Mouse (Mus musculus) liver, embryonic 11.5 days (tissue): Measurements from ENCODE around the gene Zfp871. TPM values are rescaled to one million over a fixed set of nuclear protein-coding genes. Genes with fewer than 3 reads are reported as not detected.
A peak's percentile ranks its signal among the peaks of the same experiment; 100 is the strongest.

Experiments used
- ATAC-seq: fragments of 200-750 bp; cut with Nextera tagmentation; replicated peaks from 2 replicates; pipeline ENCODE4 v1.8.0; 2017; ENCODE audit warnings: moderate number of reproducible peaks, mild to moderate bottlenecking, moderate TSS enrichment, moderate library complexity; ENCODE audit not compliant: low FRiP score
- DNase-seq: peaks from one replicate; pipeline ENCODE4 v3.0.0-alpha.2; 2017; ENCODE audit warnings: low spot score
- H3K27ac ChIP-seq: fragments of 300-500 bp; sonication (generic); 2 replicates; pipeline ENCODE4 v1.5.1; 2014; ENCODE audit warnings: mild to moderate bottlenecking, low read depth, low read length, control low read depth
- H3K27me3 ChIP-seq: fragments of 300-500 bp; sonication (generic); replicated peaks from 2 replicates; pipeline ENCODE4 v1.6.1; 2014; ENCODE audit warnings: low read length, mixed read lengths; ENCODE audit not compliant: control insufficient read depth, insufficient read depth
- H3K36me3 ChIP-seq: fragments of 300-500 bp; sonication (generic); 2 replicates; pipeline ENCODE4 v1.6.1; 2014; ENCODE audit warnings: mild to moderate bottlenecking, low read length, moderate library complexity, mixed read lengths; ENCODE audit not compliant: control insufficient read depth, insufficient read depth
- H3K4me1 ChIP-seq: fragments of 300-500 bp; sonication (generic); replicated peaks from 2 replicates; pipeline ENCODE4 v1.6.1; 2014; ENCODE audit warnings: low read length, mixed read lengths; ENCODE audit not compliant: control insufficient read depth, insufficient read depth
- H3K4me2 ChIP-seq: fragments of 300-500 bp; sonication (generic); 2 replicates; pipeline ENCODE4 v1.6.1; 2014; ENCODE audit warnings: mild to moderate bottlenecking, control low read depth, moderate library complexity
- H3K4me3 ChIP-seq: fragments of 300-500 bp; sonication (generic); 2 replicates; pipeline ENCODE4 v1.5.1; 2014; ENCODE audit warnings: low read depth, low read length, control low read depth
- H3K9ac ChIP-seq: fragments of 300-500 bp; sonication (generic); 2 replicates; pipeline ENCODE4 v1.6.1; 2014; ENCODE audit warnings: low read depth, low read length, control low read depth
- H3K9me3 ChIP-seq: fragments of 300-500 bp; sonication (generic); 2 replicates; pipeline ENCODE4 v1.6.1; 2016; ENCODE audit warnings: low read length, inconsistent platforms, mixed read lengths; ENCODE audit not compliant: control insufficient read depth
- WGBS: fragments of 180-500 bp; shearing (Covaris S2); extraction: QIAGEN DNeasy Blood & Tissue Kit; methylation state at CpG from one replicate; pipeline ENCODE4 v1.1.7; 2014; 5-methylcytosine and 5-hydroxymethylcytosine counted together
- polyA plus RNA-seq: library from polyadenylated mRNA; unstranded; fragments of >200 nt; fragmentation: Nextera tagmentation; extraction: Ambion mirVana; gene quantifications from 2 replicates; pipeline ENCODE4 v1.2.1, GENCODE M21; 2014

The Zfp871 gene
- polyA plus RNA-seq: 24.7 and 25.3 TPM in 2 replicates

DNA sequence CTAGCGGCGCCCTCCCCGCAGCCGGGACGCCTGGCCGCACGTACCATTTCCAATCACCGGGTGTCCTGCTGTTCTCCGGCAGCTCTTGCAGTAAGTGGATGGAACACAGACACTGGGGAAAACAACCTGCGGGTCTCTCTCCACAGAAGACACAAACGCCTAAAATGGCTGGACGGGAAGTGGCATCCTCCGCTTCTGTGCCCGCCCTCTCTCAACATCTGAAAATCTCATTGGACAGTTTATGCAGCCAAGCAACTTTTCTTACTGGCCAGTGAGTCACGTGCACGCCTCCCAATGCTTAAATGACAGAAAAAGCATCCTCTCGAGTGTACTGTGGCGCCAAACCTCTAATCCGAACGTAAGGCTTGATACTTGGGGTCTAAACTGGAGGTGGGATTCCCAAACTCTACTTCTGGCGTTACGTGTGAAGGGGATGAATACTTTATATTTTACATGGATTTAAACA lies at the start of gene Zfp871:
Gene Zfp871, minus strand, starts transcription at position 194 of the 466 bp plus-strand sequence.
- peaks cover 16% of the 10 kb centered on the region for H3K4me1 ChIP-seq
- DNase-seq: peak; percentile 79
- peak within 1 kb of the TSS; percentile 87 for H3K4me2 ChIP-seq
- H3K27ac ChIP-seq: peak within 1 kb of the TSS; percentile 91
- under 1% methylated on average over 22 of the region's 22 CpGs for WGBS
- peaks cover 15% of the 10 kb centered on the region for H3K36me3 ChIP-seq
- H3K27me3 ChIP-seq: no peaks in the 10 kb centered on the region
- peak within 1 kb of the TSS; percentile 96 for H3K9ac ChIP-seq
- H3K4me3 ChIP-seq: peak within 1 kb of the TSS; percentile 88
- no peaks in the 10 kb centered on the region for H3K9me3 ChIP-seq
- peak; percentile 98 for ATAC-seq

DNA sequence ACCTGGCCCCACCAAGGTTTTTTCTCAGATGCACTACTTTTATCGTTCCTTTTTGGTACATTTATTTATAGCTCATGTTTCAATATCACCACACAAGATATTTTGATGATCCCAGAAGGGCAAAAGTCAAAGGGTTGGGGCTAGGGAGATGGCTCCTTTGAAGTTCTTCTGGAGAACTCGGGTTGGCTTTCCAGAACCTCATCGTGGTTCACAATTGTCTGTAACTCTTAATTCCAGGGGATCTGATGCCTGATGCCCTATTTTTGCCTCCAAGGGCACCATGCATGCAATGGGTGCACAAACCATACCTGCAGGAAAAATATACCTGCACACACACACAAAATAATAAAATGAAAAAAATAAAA lies 42.3 kb upstream of the Zfp871 start:
- Histone ChIP-seq H3K27me3 (no peaks in the 10 kb centered on the region), H3K4me1 (peaks cover 4% of the 10 kb centered on the region), H3K27ac (no peak overlapping the region), H3K9ac (no peak overlapping the region), H3K4me2 (peak overlapping the region; percentile 80), H3K9me3 (no peaks in the 10 kb centered on the region), H3K36me3 (0 out of 2 replicates have a peak, but pooled peaks cover 2% of the 10 kb centered on the region), H3K4me3 (peak overlapping the region; percentile 88)
- 34% methylated on average over 3 of the region's 3 CpGs for WGBS
- ATAC-seq (no peak; the same call in 1 of the 2 replicates), DNase-seq (no peak)

DNA sequence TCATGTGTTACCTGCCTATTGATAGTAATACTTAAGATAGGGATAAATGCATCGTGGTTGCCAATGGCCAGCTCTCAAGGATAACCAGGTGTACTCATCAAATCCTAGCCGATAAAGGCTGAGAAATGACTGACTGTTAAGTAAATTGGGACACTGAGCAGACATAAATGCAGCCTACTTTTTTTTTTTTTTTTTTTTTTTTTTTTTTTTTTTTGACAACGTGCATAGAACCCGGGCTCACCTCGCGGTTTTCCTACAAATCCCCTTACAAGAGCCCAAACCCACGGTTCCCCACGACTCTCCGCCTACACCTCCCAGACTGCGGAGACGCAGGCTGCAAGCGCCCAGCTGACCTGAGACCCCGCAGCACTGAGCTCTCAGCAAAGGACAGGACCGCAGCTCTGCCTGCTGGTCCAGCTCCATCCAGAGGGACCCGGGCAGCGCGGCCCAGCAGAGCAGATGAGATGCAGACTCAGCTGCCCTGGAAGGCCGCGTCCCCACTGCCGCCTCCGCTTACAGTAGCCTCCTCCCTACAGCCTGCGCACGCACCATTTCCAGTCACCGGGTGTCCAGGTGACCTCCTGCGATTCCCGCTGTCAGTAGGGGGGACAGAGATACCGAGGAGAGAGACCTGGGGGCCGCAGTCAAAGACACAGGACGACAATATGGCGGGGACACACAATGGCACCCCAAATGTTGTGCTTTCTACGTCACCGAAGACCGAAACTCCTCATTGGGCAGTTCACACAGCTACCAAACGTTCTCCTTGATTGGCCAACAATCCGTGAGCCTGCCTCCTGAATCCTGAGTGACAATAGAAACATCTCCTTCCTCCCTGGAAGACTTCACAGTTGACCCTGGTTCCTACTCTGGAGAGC lies 41.7 kb upstream of the Zfp871 start, which contains the start of gene Zfp799:
Gene Zfp799, minus strand, starts transcription at position 722 of the 878 bp plus-strand sequence.
- ATAC-seq: peak; percentile 94

DNA sequence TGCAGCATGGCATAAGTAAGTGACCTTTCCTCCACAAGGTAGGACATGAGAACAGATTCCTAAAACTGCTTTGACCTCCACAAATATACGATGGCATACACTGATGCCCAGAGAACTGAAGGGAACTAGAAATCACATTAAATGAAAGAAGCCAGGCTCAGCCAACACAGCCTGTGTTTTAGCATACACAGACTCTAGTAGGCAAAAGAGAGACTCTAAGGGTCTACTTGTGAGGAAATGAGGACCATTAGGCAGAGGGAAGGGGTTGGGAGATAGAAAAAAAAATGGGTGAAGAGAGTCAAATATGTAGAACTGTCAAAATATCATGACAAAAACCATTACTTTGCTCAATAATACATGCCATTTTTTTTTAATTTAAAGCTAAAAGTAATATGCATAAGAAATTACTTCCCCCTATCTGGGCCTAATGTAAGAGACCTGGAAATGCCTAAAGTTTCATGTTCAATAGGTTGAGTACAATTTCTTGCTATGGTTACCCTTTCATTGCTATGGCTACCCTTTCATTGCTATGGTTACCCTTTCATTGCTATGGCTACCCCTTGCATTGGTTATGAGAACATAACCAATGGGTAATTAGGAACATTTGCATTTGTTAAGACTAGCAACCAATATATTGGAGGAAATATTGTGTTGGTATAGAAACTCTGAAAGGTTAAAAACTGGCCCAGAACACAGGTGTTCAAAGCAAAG lies 28.1 kb upstream of the Zfp871 start:
- H3K4me2 ChIP-seq: no peak overlapping the region
- H3K9ac ChIP-seq: no peak overlapping the region
- no peaks in the 10 kb centered on the region for H3K9me3 ChIP-seq
- no peak overlapping the region for H3K4me3 ChIP-seq
- H3K36me3 ChIP-seq: peaks cover 19% of the 10 kb centered on the region
- ATAC-seq: no peak
- DNase-seq: no peak
- H3K4me1 ChIP-seq: no peaks in the 10 kb centered on the region
- WGBS: 89% methylated on average over 1 of the region's 1 CpGs
- H3K27ac ChIP-seq: no peak overlapping the region
- no peaks in the 10 kb centered on the region for H3K27me3 ChIP-seq

More for the DNA sequence above, 41.7 kb upstream of the Zfp871 start, which contains the start of gene Zfp799:
- Histone ChIP-seq H3K9me3 (no peaks in the 10 kb centered on the region), H3K4me3 (peak within 1 kb of the TSS; percentile 88), H3K27me3 (no peaks in the 10 kb centered on the region), H3K27ac (peak within 1 kb of the TSS; percentile 62; the same call in 1 of the 2 replicates), H3K4me2 (peak within 1 kb of the TSS; percentile 80), H3K36me3 (peaks cover 5% of the 10 kb centered on the region; the same call in 1 of the 2 replicates), H3K9ac (peak within 1 kb of the TSS; percentile 88), H3K4me1 (peaks cover 4% of the 10 kb centered on the region)
- WGBS: 2% methylated on average over 35 of the region's 35 CpGs
- DNase-seq: peak; percentile 78

DNA sequence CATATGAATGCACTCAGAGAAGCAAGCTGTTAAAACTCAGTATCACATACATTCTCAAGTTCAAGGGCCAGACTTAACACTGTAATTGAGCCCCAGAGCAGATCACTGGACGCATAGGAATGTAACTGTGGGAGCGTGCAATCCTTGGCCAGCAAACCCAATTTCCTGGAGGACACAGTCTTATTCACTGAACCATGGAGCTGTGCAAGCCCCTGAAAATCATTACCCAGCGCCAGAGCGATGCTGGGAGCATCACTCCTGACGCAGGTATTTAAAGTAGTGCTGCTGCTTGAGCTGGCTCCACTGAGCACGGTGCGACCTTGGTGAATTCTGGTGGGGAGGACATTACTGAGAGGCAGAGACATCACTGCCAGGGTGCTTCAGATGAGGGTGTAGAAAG lies 26.0 kb upstream of the Zfp871 start:
- Histone ChIP-seq H3K36me3 (peaks cover 2% of the 10 kb centered on the region), H3K27ac (no peak overlapping the region), H3K4me1 (no peaks in the 10 kb centered on the region), H3K9ac (no peak overlapping the region), H3K27me3 (no peaks in the 10 kb centered on the region; the same call in 1 of the 2 replicates), H3K4me2 (no peak overlapping the region), H3K9me3 (no peaks in the 10 kb centered on the region), H3K4me3 (no peak overlapping the region)
- no peak for DNase-seq
- 80% methylated on average over 7 of the region's 7 CpGs for WGBS
- no peak for ATAC-seq

DNA sequence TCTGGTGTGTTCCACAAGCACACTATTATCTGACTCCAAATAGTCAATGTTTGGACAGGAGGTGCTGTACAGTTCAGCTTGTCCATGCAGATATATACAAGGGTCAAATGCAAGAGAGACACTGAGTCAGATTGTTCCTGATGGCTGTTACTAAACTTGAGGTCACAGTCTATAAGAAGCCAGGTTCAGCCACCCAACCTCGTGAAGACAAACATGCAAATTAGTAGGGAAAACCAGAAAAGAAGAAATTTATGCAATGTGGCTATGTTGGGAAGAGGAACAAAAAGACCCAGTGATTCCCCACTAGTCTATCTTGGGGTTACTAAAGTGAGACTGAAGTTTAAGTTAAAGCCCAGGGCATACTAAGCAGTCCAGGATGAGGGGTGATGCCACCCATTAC lies 22.6 kb upstream of the Zfp871 start:
- no peaks in the 10 kb centered on the region for H3K36me3 ChIP-seq
- no peaks in the 10 kb centered on the region for H3K9me3 ChIP-seq
- whole genome bisulfite sequencing: 28% methylated on average over 1 of the region's 1 CpGs
- no peak overlapping the region for H3K4me3 ChIP-seq
- H3K27me3 ChIP-seq: peaks cover 3% of the 10 kb centered on the region
- no peak overlapping the region for H3K4me2 ChIP-seq
- no peak for DNase-seq
- H3K27ac ChIP-seq: no peak overlapping the region
- no peak overlapping the region for H3K9ac ChIP-seq
- H3K4me1 ChIP-seq: no peaks in the 10 kb centered on the region
- ATAC-seq: no peak

DNA sequence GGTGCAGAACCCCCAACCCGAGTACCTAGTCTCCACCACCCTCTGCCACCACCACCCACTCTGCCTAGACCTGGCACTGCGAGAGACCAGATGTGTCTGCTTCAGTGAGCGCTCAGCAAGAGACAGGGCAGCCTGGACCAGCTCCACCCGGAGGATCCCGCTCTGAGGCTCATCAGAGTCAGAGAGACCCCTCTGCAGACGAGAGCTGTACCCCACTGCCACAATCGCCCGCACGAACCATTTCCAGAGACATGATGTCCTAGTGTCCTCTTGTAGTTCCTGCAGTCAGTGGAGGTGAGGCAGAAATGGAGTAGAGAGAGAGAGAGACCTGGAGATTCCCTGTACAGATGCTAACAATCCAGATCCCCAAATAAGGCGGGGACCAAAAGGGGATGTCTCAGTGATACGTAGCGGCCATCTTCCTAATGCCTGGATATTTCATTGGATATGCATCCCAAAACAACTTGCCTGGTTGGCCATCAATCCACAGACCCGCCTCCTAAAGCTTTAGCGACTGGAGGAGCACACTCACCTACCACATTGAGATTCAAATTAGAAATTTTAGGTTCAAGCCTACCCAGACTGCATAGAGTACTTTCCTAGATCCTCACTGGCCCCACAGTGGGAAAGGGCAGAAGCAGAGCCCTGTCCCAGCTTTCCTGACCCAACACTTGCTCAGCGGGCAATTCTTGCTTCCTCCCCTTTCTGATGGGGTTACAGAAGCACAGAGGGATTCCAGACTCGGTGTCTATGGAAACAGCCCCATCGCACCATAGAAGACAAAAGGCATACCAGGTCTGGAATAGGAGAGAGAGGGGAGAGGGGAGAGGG lies 21.7 kb upstream of the Zfp871 start, which contains the start of gene Zfp811:
Gene Zfp811, minus strand, starts transcription at position 388 of the 831 bp plus-strand sequence.
- Histone ChIP-seq H3K4me2 (peak within 1 kb of the TSS; percentile 57), H3K27me3 (peaks cover 3% of the 10 kb centered on the region), H3K4me1 (no peaks in the 10 kb centered on the region), H3K9me3 (no peaks in the 10 kb centered on the region), H3K27ac (no peak within 1 kb of the TSS), H3K4me3 (peak within 1 kb of the TSS; percentile 47), H3K9ac (0 out of 2 replicates have a peak within 1 kb of the TSS, but pooled peaks have one; percentile 8), H3K36me3 (no peaks in the 10 kb centered on the region)
- WGBS: 4% methylated on average over 17 of the region's 17 CpGs
- DNase-seq (peak; percentile 44), ATAC-seq (no peak)

DNA sequence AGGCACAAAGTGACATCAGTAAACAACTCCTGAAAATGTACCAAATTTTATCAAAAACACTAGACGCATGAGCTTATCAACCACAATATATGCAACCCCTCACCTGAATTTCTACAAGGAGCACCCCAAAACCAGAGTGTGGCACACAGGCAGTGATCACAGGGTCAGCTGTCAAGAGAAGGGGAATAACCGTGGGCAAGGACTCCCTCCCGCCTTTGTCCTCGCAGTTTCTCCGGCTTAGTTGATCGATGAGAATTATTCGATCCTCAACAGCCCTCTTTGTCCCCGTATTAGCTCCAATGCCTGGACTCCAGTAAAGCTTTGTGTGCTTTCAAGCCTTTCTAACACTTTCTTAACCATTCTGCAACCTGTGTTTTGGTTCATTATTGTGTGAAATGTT lies 20.8 kb upstream of the Zfp871 start:
- Histone ChIP-seq H3K9me3 (no peaks in the 10 kb centered on the region), H3K27ac (no peak overlapping the region), H3K4me3 (peak overlapping the region; percentile 47), H3K27me3 (peaks cover 3% of the 10 kb centered on the region), H3K4me2 (peak overlapping the region; percentile 57), H3K36me3 (no peaks in the 10 kb centered on the region), H3K9ac (no peak overlapping the region), H3K4me1 (no peaks in the 10 kb centered on the region)
- ATAC-seq: no peak
- DNase-seq: no peak
- 26% methylated on average over 8 of the region's 8 CpGs for WGBS
